Mouse (Mus musculus): ENCODE data around the gene Ccnf.

DNA sequence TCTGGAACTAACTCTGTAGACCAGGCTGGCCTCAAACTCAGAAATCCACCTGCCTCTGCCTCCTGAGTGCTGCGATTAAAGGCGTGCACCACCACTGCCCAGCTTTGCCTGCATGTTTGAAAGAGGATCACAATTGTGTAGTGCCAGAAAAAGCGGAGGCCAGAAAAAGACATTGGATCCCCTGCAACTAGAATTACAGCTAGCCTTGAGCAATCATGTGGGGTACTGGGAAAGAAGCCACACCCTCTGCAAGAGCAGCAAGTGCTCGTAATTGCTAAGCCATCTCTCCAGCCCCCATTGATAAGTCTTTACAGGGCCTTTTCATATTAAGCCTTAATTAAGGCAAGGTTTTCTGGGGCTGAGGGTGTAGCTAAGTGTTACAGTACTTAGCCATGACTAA is 59.8 kb downstream of the Ccnf start:
- TF ChIP-seq CTCF (conservative IDR thresholded peaks at IDR 0.05; ENCODE audit: low read length), result no peak
- no peak for TF ChIP-seq POU5F1 (IDR thresholded peaks at IDR 0.05; ENCODE audit: borderline replicate concordance, low read length)
- no peak for TF ChIP-seq NANOG (IDR thresholded peaks at IDR 0.05; ENCODE audit: borderline replicate concordance, low read length)
